Mouse (Mus musculus) liver, embryonic 14.5 days (tissue): ENCODE results near the gene Rnase2b.

Experiments
- CTCF ChIP-seq: IDR thresholded peaks from 2 replicates; pipeline ENCODE4 v1.5.1; 2016; ENCODE audit warnings: antibody characterized with exemption, low read depth, control low read depth
- EP300 ChIP-seq: IDR thresholded peaks from 2 replicates; pipeline ENCODE4 v1.6.1; 2016; ENCODE audit warnings: antibody characterized with exemption, low read depth

- TF ChIP-seq CTCF (no peak), EP300 (peak; percentile 94)
Observed at GRCm38 (mm10) chr14:51143937-51144336, 18.1 kb upstream of the Rnase2b start.
